Mouse (Mus musculus) forebrain, embryonic 13.5 days (tissue): ENCODE data around the gene Ctsr. TPM values are rescaled to one million over a fixed set of nuclear protein-coding genes. Genes with fewer than 3 reads are reported as not detected.
"Not testable (repeated sequence)": the region's sequence is repeated elsewhere in the genome, so short reads cannot be mapped to it uniquely, and the experiment has no call there.

ENCODE experiments used
- ATAC-seq: fragments of 200-750 bp; cut with Nextera tagmentation; 2 replicates; pipeline ENCODE4 v1.8.0; 2017
- H3K27ac ChIP-seq: fragments of 300-500 bp; sonication (generic); 2 replicates; pipeline ENCODE4 v1.5.1; 2015; ENCODE audit warnings: inconsistent platforms, mild to moderate bottlenecking, moderate library complexity
- H3K27me3 ChIP-seq: fragments of 300-500 bp; sonication (generic); 2 replicates; pipeline ENCODE4 v1.6.1; 2015; ENCODE audit warnings: mild to moderate bottlenecking, inconsistent platforms
- H3K36me3 ChIP-seq: fragments of 300-500 bp; sonication (generic); 2 replicates; pipeline ENCODE4 v1.6.1; 2015; ENCODE audit warnings: mild to moderate bottlenecking, inconsistent platforms; ENCODE audit not compliant: poor library complexity, severe bottlenecking
- H3K4me1 ChIP-seq: fragments of 300-500 bp; sonication (generic); 2 replicates; pipeline ENCODE4 v1.6.1; 2015; ENCODE audit warnings: inconsistent platforms
- H3K4me2 ChIP-seq: fragments of 300-500 bp; sonication (generic); 2 replicates; pipeline ENCODE4 v1.6.1; 2015; ENCODE audit warnings: inconsistent platforms, mild to moderate bottlenecking, moderate library complexity
- H3K4me3 ChIP-seq: fragments of 300-500 bp; sonication (generic); 2 replicates; pipeline ENCODE4 v1.5.1; 2015; ENCODE audit warnings: mild to moderate bottlenecking, inconsistent platforms
- H3K9ac ChIP-seq: fragments of 300-500 bp; sonication (generic); 2 replicates; pipeline ENCODE4 v1.6.1; 2015; ENCODE audit warnings: mild to moderate bottlenecking, inconsistent platforms
- H3K9me3 ChIP-seq: fragments of 300-500 bp; sonication (generic); replicated peaks from 2 replicates; pipeline ENCODE4 v1.6.1; 2016; ENCODE audit warnings: inconsistent platforms
- WGBS: fragments of 180-500 bp; shearing (Covaris S2); methylation state at CpG from one replicate; pipeline ENCODE4 v1.1.7; 2015; 5-methylcytosine and 5-hydroxymethylcytosine counted together
- polyA plus RNA-seq: library from polyadenylated mRNA; unstranded; fragments of >200 nt; fragmentation: Nextera tagmentation; extraction: Ambion mirVana; gene quantifications from 2 replicates; pipeline ENCODE4 v1.2.1, GENCODE M21; 2015

Ctsr gene
- polyA plus RNA-seq, result not detected in 2 replicates

DNA sequence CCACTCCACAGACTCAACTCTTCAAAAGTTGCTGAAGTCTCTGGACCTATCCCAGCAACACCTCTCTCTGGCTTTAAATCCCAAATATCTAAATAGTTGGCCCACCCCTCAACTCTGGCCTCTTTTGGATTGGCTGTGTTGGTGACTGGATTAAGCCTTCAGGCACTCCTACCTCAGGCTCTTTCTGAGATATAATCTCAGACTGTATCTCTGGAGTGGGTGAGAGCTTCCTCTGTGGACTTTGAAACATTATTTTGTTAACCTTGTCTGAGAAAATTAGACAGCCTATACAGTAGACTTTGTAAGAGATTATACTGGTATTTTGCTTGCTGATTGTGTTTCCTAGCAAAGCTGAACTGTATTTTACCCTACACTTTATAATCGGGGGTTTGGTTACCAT lies at the start of gene Ctsr:
Gene Ctsr, minus strand, starts transcription at position 101 of the 400 bp plus-strand sequence.
- Histone ChIP-seq H3K4me2 (no peak within 1 kb of the TSS), H3K36me3 (no peaks in the 10 kb centered on the region), H3K4me1 (no peaks in the 10 kb centered on the region), H3K9me3 (peaks cover 42% of the 10 kb centered on the region), H3K27ac (no peak within 1 kb of the TSS), H3K9ac (no peak within 1 kb of the TSS), H3K27me3 (no peaks in the 10 kb centered on the region), H3K4me3 (no peak within 1 kb of the TSS)
- no peak for ATAC-seq
- WGBS, result 85% methylated on average over 1 of the region's 1 CpGs

DNA sequence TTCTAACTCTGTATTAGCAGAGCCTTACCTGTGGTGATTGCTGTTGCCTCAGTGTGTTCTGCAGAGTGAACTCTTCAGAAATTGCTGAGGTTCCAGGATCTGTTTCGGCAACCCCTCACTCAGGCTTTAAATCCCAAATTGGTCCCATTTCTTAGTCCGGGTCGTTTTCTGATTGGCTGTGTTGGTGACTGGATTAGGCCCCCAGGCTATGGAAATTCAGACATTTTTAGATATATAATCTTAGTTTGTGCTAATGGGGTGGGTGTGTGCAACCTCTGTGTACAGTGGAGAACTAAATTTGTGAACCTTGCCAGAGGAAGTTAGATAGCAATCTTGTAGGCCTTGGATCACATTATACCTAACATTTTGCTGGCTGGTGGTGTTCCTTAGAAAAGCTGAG lies 39.3 kb upstream of the Ctsr start, which contains the start of gene Cts6:
Gene Cts6, minus strand, starts transcription at position 101 of the 400 bp plus-strand sequence.
- 87% methylated on average over 3 of the region's 3 CpGs for WGBS
- H3K4me2 ChIP-seq, result no peak within 1 kb of the TSS
- no peak within 1 kb of the TSS for H3K4me3 ChIP-seq
- H3K27ac ChIP-seq, result no peak within 1 kb of the TSS
- H3K36me3 ChIP-seq, result no peaks in the 10 kb centered on the region
- no peak within 1 kb of the TSS for H3K9ac ChIP-seq
- no peak for ATAC-seq
- H3K9me3 ChIP-seq, result peaks cover 55% of the 10 kb centered on the region
- no peaks in the 10 kb centered on the region for H3K27me3 ChIP-seq
- no peaks in the 10 kb centered on the region for H3K4me1 ChIP-seq

DNA sequence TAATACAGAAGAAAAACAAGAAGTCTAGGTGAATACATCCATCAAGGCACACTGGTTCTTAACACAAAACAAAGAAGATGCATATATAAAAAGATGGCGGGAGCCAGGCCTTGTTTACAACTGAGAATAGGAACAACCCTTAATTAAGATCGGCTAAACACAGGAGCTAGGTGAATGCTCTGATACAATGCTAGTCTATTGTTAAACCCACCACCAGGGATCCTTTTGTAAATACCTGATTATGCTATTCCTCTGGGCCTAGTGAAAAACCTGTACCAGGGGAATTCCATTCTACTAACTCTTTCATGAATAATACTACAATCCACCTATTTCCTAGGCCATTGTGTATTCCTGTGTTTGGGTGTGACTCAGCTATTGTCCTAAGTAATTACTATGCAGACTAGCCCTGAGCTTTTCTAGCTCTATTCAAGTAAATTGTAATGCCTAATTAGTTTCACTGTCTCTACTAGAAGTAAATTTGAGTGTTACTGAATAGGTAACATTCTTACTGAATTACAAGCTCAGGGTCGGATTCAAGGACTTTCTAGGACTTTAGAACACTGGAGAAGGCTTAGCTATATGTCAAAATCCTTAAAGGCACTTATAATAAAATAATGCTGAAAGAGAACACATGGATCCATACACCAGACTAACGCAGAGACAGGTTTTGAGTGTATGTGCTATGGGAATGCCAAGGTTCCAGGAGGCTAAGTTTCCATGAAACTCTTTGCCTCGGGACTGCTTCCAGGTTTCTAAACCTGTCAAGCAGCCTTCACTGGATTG lies 21.3 kb upstream of the Ctsr start:
- H3K4me1 ChIP-seq, ATAC-seq, H3K36me3 ChIP-seq, H3K4me2 ChIP-seq, H3K27me3 ChIP-seq, H3K4me3 ChIP-seq, H3K27ac ChIP-seq, H3K9ac ChIP-seq, H3K9me3 ChIP-seq: not testable (repeated sequence)
- 79% methylated on average over 5 of the region's 5 CpGs for WGBS

DNA sequence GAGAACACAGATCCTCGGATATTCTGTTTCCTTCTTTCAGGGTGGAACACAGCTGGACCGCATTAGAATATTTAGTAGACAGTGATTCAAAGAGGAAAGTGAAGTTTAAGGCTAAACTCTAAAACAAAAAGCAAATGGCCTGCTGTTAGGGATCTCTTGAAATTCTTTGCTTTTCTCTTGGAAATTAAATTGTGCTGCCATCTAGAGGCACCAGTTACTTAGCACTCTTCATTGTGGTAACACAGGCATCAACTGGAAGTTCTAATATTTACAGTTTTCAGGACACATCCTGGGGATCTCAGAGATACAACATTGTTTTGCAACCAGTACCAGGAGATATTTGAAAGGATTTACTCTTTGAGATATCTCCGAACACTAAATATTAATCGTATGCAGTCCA lies 566 bp upstream of the Ctsr start:
- Histone ChIP-seq H3K27ac (no peak overlapping the region), H3K4me1 (no peaks in the 10 kb centered on the region), H3K36me3 (no peaks in the 10 kb centered on the region), H3K9ac (no peak overlapping the region), H3K27me3 (no peaks in the 10 kb centered on the region), H3K4me2 (no peak overlapping the region), H3K4me3 (no peak overlapping the region), H3K9me3 (peaks cover 44% of the 10 kb centered on the region)
- WGBS, result 85% methylated on average over 4 of the region's 4 CpGs
- ATAC-seq, result no peak

Other genes starting within 250 kb of the Ctsr start
- gene Gm49393, start 228.7 kb downstream of the Ctsr start, polyA plus RNA-seq, result not detected in 2 replicates
- not detected in 2 replicates for gene Gm49391, start 227.7 kb downstream of the Ctsr start, polyA plus RNA-seq
- 12.4 and 12.5 TPM in 2 replicates for gene Ctla2a, start 227.6 kb downstream of the Ctsr start, polyA plus RNA-seq
- gene Tpbpa, start 222.3 kb downstream of the Ctsr start, polyA plus RNA-seq, result not detected in 2 replicates
- gene Ctsj, start 158.3 kb downstream of the Ctsr start, polyA plus RNA-seq, result not detected in 2 replicates
- not detected in 2 replicates for gene Ctsq, start 123.6 kb downstream of the Ctsr start, polyA plus RNA-seq
- gene Cts6, start 39.2 kb upstream of the Ctsr start, polyA plus RNA-seq, result not detected in 2 replicates
- gene Cts8, start 91.1 kb upstream of the Ctsr start, polyA plus RNA-seq, result not detected in 2 replicates
- gene Gm49398, start 124.6 kb upstream of the Ctsr start, polyA plus RNA-seq, result not detected in 2 replicates
- not detected in 2 replicates for gene Cts7, start 193.9 kb upstream of the Ctsr start, polyA plus RNA-seq